Mouse (Mus musculus) erythroblast, embryonic 14.5 days (primary cell): ENCODE data around the gene Eif2d.

ENCODE experiments used
- GATA1 ChIP-seq: IDR thresholded peaks from 2 replicates; pipeline ENCODE4 v1.6.1; 2012; ENCODE audit warnings: low read length, inconsistent platforms, mixed read lengths
- TAL1 ChIP-seq: IDR thresholded peaks from 3 replicates; pipeline ENCODE4 v1.6.1; 2012; ENCODE audit warnings: low read length, inconsistent platforms, mixed read lengths

GRCm38 (mm10) chr1:131175819-131176218 is 22.8 kb downstream of the Eif2d start:
- TF ChIP-seq TAL1 (no peak), GATA1 (no peak)
